Mouse (Mus musculus) forebrain, embryonic 14.5 days (tissue): Measurements from ENCODE around the gene Slc35a2. TPM values are rescaled to one million over a fixed set of nuclear protein-coding genes. Genes with fewer than 3 reads are reported as not detected.

ENCODE experiments used
- ATAC-seq: fragments of 200-750 bp; cut with Nextera tagmentation; 2 replicates; pipeline ENCODE4 v1.8.0; 2017; ENCODE audit warnings: mild to moderate bottlenecking, moderate library complexity
- DNase-seq: peaks from one replicate; pipeline ENCODE4 v3.0.0-alpha.2; 2015; ENCODE audit warnings: low spot score
- H3K27ac ChIP-seq: fragments of 300-500 bp; sonication (generic); 2 replicates; pipeline ENCODE4 v1.5.1; 2014; ENCODE audit warnings: low read depth, mild to moderate bottlenecking, control low read depth, low read length, moderate library complexity
- H3K27me3 ChIP-seq: fragments of 300-500 bp; sonication (generic); replicated peaks from 2 replicates; pipeline ENCODE4 v1.6.1; 2014; ENCODE audit warnings: low read length, control low read depth, mixed read lengths; ENCODE audit not compliant: control insufficient read depth, insufficient read depth
- H3K36me3 ChIP-seq: fragments of 300-500 bp; sonication (generic); 2 replicates; pipeline ENCODE4 v1.6.1; 2014; ENCODE audit warnings: low read length, control low read depth; ENCODE audit not compliant: control insufficient read depth, insufficient read depth
- H3K4me1 ChIP-seq: fragments of 300-500 bp; sonication (generic); 2 replicates; pipeline ENCODE4 v1.6.1; 2014; ENCODE audit warnings: antibody characterized with exemption, low read length, control low read depth; ENCODE audit not compliant: control insufficient read depth, insufficient read depth
- H3K4me2 ChIP-seq: fragments of 300-500 bp; sonication (generic); 2 replicates; pipeline ENCODE4 v1.6.1; 2014; ENCODE audit warnings: mild to moderate bottlenecking, control low read depth, low read length
- H3K4me3 ChIP-seq: fragments of 300-500 bp; sonication (generic); 2 replicates; pipeline ENCODE4 v1.5.1; 2014; ENCODE audit warnings: low read depth, low read length, control low read depth
- H3K9ac ChIP-seq: fragments of 300-500 bp; sonication (generic); 2 replicates; pipeline ENCODE4 v1.6.1; 2014; ENCODE audit warnings: mild to moderate bottlenecking, low read length, control low read depth, moderate library complexity
- H3K9me3 ChIP-seq: fragments of 300-500 bp; sonication (generic); replicated peaks from 2 replicates; pipeline ENCODE4 v1.6.1; 2016; ENCODE audit warnings: low read length, control low read depth, mixed read lengths; ENCODE audit not compliant: control insufficient read depth
- WGBS: fragments of 180-500 bp; shearing (Covaris S2); extraction: QIAGEN DNeasy Blood & Tissue Kit; methylation state at CpG from one replicate; pipeline ENCODE4 v1.1.7; 2014; 5-methylcytosine and 5-hydroxymethylcytosine counted together
- polyA plus RNA-seq: library from polyadenylated mRNA; unstranded; fragments of >200 nt; fragmentation: Nextera tagmentation; extraction: Ambion mirVana; gene quantifications from 2 replicates; pipeline ENCODE4 v1.2.1, GENCODE M21; 2014

Gene Slc35a2
- polyA plus RNA-seq, 1 experiment from 2014 or later: 17.8 TPM

DNA sequence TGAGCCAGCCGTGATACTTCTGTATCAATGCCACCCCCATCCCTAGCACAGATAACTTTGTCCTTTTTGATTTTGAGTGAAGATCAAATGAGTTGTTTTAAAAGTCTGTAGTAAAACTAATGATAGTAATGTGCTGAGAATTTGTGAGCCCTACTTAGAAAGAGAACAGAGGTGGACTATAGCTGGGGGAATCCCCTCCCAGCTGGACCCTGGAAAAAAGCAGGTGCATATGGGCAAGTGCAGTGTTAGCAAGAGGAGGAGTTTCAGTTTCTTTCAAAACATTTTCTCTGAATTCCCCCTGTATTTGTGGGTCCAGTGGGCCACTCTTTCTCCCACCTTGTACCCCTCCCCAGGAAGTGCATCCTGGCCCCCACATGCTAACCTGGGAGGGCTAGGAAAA lies 20.6 kb upstream of the Slc35a2 start:
- H3K4me3 ChIP-seq: no peak overlapping the region
- H3K9me3 ChIP-seq: no peaks in the 10 kb centered on the region
- no peak overlapping the region for H3K9ac ChIP-seq
- H3K36me3 ChIP-seq: peaks cover 8% of the 10 kb centered on the region; the same call in 1 of the 2 replicates
- DNase-seq (no peak), ATAC-seq (no peak)
- H3K27ac ChIP-seq: no peak overlapping the region
- H3K27me3 ChIP-seq: no peaks in the 10 kb centered on the region
- H3K4me2 ChIP-seq: no peak overlapping the region
- no peaks in the 10 kb centered on the region for H3K4me1 ChIP-seq
- WGBS: 89% methylated on average over 1 of the region's 1 CpGs

- Histone ChIP-seq H3K9ac (no peak overlapping the region), H3K4me2 (no peak overlapping the region), H3K27ac (no peak overlapping the region), H3K27me3 (no peaks in the 10 kb centered on the region), H3K36me3 (peaks cover 12% of the 10 kb centered on the region; the same call in 1 of the 2 replicates), H3K4me3 (no peak overlapping the region), H3K9me3 (no peaks in the 10 kb centered on the region), H3K4me1 (no peaks in the 10 kb centered on the region)
- ATAC-seq: no peak
- no peak for DNase-seq
- WGBS: 74% methylated on average over 3 of the region's 3 CpGs
Measured at GRCm38 (mm10) chrX:7864551-7864950, 19.3 kb upstream of the Slc35a2 start.

- no peak overlapping the region for H3K4me3 ChIP-seq
- peaks cover 12% of the 10 kb centered on the region; the same call in 1 of the 2 replicates for H3K36me3 ChIP-seq
- DNase-seq (no peak), ATAC-seq (no peak)
- H3K4me1 ChIP-seq: no peaks in the 10 kb centered on the region
- no peak overlapping the region for H3K9ac ChIP-seq
- H3K27ac ChIP-seq: no peak overlapping the region
- 83% methylated on average over 2 of the region's 2 CpGs for WGBS
- no peak overlapping the region for H3K4me2 ChIP-seq
- H3K9me3 ChIP-seq: no peaks in the 10 kb centered on the region
- no peaks in the 10 kb centered on the region for H3K27me3 ChIP-seq
Measured at GRCm38 (mm10) chrX:7865343-7865742, 18.5 kb upstream of the Slc35a2 start.

DNA sequence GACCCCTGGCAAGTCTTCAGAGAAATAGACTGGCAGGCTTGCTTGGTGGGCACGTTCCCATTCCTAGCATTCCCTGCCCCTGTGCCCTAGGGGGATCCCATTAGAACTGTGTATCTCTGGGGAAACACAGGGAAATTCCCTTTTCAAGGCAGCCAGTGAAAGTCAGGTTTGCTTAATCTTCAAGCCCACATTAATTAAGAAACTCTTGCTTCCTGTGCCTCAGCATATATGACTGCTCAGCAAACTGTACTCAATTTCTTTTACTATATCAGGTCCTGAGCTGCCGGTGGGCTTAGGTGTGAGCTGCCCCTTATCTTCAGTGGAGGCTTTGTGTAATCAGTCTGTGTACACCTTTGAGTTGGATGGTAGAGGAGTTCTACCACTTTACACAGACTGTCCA lies 18.0 kb upstream of the Slc35a2 start:
- ATAC-seq: no peak
- no peaks in the 10 kb centered on the region for H3K27me3 ChIP-seq
- H3K36me3 ChIP-seq: peaks cover 12% of the 10 kb centered on the region; the same call in 1 of the 2 replicates

DNA sequence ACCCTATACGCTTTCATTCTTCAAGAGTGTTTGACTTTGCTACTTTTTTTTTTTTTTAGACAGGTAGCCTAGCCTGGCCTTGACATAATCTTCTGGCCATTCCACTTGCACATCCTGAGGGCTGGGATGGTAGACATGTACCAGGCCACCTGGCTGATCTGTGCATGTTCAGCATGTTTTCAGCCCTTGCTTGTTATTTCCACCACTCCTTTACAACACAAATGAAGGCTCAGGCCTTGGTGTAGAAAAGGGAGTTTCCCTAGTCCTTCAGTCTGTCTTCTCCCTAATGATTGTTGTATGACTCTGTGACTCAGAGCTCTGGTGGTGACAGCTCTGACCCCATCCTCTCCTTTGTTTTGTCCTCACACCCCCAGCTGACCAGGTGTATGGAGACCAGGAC lies 16.7 kb upstream of the Slc35a2 start:
- Histone ChIP-seq H3K4me1 (no peaks in the 10 kb centered on the region), H3K9ac (no peak overlapping the region), H3K9me3 (no peaks in the 10 kb centered on the region), H3K27ac (no peak overlapping the region), H3K36me3 (peaks cover 13% of the 10 kb centered on the region; the same call in 1 of the 2 replicates), H3K4me2 (no peak overlapping the region), H3K27me3 (no peaks in the 10 kb centered on the region), H3K4me3 (no peak overlapping the region)
- WGBS: 94% methylated on average over 1 of the region's 1 CpGs
- no peak for DNase-seq
- no peak for ATAC-seq

More for the DNA sequence above, 18.0 kb upstream of the Slc35a2 start:
- Histone ChIP-seq H3K27ac (no peak overlapping the region), H3K4me2 (no peak overlapping the region), H3K9me3 (no peaks in the 10 kb centered on the region), H3K9ac (no peak overlapping the region), H3K4me1 (no peaks in the 10 kb centered on the region), H3K4me3 (no peak overlapping the region)
- no peak for DNase-seq
- WGBS: 55% methylated on average over 2 of the region's 2 CpGs

DNA sequence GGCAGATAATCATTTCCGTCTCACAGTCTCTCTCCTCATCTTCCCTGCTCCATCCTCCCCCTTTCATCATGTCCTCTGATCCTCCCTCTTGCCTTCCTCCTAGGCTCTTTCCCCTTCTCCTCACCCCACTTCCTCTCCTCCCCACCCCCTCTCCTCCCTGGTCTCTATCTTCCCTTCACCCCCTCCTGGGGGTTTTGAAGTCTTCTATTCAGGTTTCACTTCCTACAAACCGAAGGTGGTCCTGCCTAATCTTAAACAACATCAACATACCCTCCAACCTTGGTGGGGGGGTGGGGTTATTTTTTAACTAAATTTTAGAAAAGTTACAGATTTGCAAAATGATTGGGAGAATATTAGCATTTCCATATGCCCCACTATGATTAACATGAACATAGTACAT lies 15.3 kb upstream of the Slc35a2 start:
- H3K27me3 ChIP-seq: no peaks in the 10 kb centered on the region
- peaks cover 24% of the 10 kb centered on the region; the same call in 1 of the 2 replicates for H3K36me3 ChIP-seq
- DNase-seq (no peak), ATAC-seq (no peak)
- no peaks in the 10 kb centered on the region for H3K9me3 ChIP-seq
- H3K9ac ChIP-seq: no peak overlapping the region
- H3K4me3 ChIP-seq: no peak overlapping the region
- H3K4me2 ChIP-seq: no peak overlapping the region
- WGBS: 42% methylated on average over 2 of the region's 2 CpGs
- no peak overlapping the region for H3K27ac ChIP-seq
- H3K4me1 ChIP-seq: no peaks in the 10 kb centered on the region

DNA sequence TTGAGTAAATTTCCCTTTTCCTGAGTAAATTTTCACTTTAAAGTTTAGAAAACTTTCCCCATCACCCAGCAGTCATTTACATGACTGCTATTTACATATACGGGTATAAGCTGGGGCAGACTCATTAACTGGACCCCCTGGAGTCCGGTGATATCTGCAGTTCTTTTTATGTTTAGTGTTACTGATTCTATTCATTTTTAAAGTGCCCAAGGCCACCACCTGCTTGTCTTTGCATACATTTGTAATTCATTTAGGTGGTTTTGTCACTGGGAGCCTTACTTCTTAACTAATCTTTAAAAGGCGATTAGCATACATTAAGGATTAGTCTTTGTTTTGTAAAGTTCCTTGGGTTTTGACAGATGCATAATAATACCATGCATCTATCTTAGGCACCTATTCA lies 14.0 kb upstream of the Slc35a2 start:
- 22% methylated on average over 3 of the region's 3 CpGs for WGBS
- no peak overlapping the region for H3K27ac ChIP-seq
- H3K4me3 ChIP-seq: no peak overlapping the region
- DNase-seq (peak; percentile 19), ATAC-seq (no peak)
- no peak overlapping the region for H3K9ac ChIP-seq
- H3K4me1 ChIP-seq: no peaks in the 10 kb centered on the region
- no peaks in the 10 kb centered on the region for H3K27me3 ChIP-seq
- H3K9me3 ChIP-seq: no peaks in the 10 kb centered on the region
- no peak overlapping the region for H3K4me2 ChIP-seq
- H3K36me3 ChIP-seq: peaks cover 32% of the 10 kb centered on the region; the same call in 1 of the 2 replicates

- H3K9me3 ChIP-seq: no peaks in the 10 kb centered on the region
- H3K4me2 ChIP-seq: peak within 1 kb of the TSS; percentile 84
- H3K4me3 ChIP-seq: peak within 1 kb of the TSS; percentile 45
- DNase-seq (peak; percentile 89), ATAC-seq (peak; percentile 94)
- peaks cover 14% of the 10 kb centered on the region; the same call in 1 of the 2 replicates for H3K36me3 ChIP-seq
- H3K9ac ChIP-seq: peak within 1 kb of the TSS; percentile 63
- H3K27ac ChIP-seq: peak within 1 kb of the TSS; percentile 33; the same call in 1 of the 2 replicates
- no peaks in the 10 kb centered on the region for H3K27me3 ChIP-seq
- no peaks in the 10 kb centered on the region for H3K4me1 ChIP-seq
- 37% methylated on average over 30 of the region's 38 CpGs for WGBS
Measured at GRCm38 (mm10) chrX:7878007-7878419, 5.8 kb upstream of the Slc35a2 start, which contains the start of gene Pim2. Gene Pim2 (plus strand): TSS chrX:7878262.

GRCm38 (mm10) chrX:7878495-7878894 lies 5.3 kb upstream of the Slc35a2 start:
- Histone ChIP-seq H3K36me3 (peaks cover 9% of the 10 kb centered on the region; the same call in 1 of the 2 replicates), H3K9ac (peak overlapping the region; percentile 63), H3K4me2 (peak overlapping the region; percentile 84), H3K27me3 (no peaks in the 10 kb centered on the region), H3K4me1 (no peaks in the 10 kb centered on the region), H3K9me3 (no peaks in the 10 kb centered on the region), H3K4me3 (peak overlapping the region; percentile 45), H3K27ac (peak overlapping the region; percentile 33; the same call in 1 of the 2 replicates)
- DNase-seq: no peak
- no peak; the same call in none of the 2 replicates for ATAC-seq
- 36% methylated on average over 21 of the region's 21 CpGs for WGBS
